Mouse (Mus musculus) G1E (cell line): ENCODE measurements around the gene Nisch.

Source experiments
- CTCF ChIP-seq: IDR thresholded peaks from 2 replicates; pipeline ENCODE4 v1.5.1; 2012; ENCODE audit warnings: low read depth, low read length, inconsistent platforms, mixed read lengths
- GATA1 ChIP-seq: IDR thresholded peaks from 2 replicates; pipeline ENCODE4 v1.6.1; 2012; ENCODE audit warnings: borderline replicate concordance, low read length, inconsistent platforms, mixed read lengths
- GATA2 ChIP-seq: IDR thresholded peaks from 2 replicates; pipeline ENCODE4 v1.6.1; 2012; ENCODE audit warnings: low read depth, low read length, inconsistent platforms, borderline replicate concordance
- POLR2AphosphoS5 ChIP-seq: IDR thresholded peaks from 2 replicates; pipeline ENCODE4 v1.6.1; 2012; ENCODE audit warnings: low read depth, low read length, inconsistent platforms; ENCODE audit not compliant: insufficient replicate concordance
- TAL1 ChIP-seq: conservative IDR thresholded peaks from 2 replicates; pipeline ENCODE4 v1.6.1; 2012; ENCODE audit warnings: low read depth, low read length, inconsistent platforms, mixed read lengths

- TF ChIP-seq CTCF (no peak), GATA1 (no peak), TAL1 (no peak), GATA2 (no peak), POLR2AphosphoS5 (no peak)
Observed at GRCm38 (mm10) chr14:31169508-31169907, 47.2 kb downstream of the Nisch start.
